Mouse (Mus musculus) heart, embryonic 10.5 days (tissue): Measurements from ENCODE around the gene Dmgdh. TPM values are rescaled to one million over a fixed set of nuclear protein-coding genes. Genes with fewer than 3 reads are reported as not detected.
A peak's percentile ranks its signal among the peaks of the same experiment; 100 is the strongest.

ENCODE experiments used
- DNase-seq: peaks from one replicate; pipeline ENCODE4 v3.0.0-alpha.2; 2017; ENCODE audit warnings: low spot score
- H3K27ac ChIP-seq: fragments of 300-500 bp; sonication (generic); 2 replicates; pipeline ENCODE4 v1.5.1; 2016; ENCODE audit warnings: mild to moderate bottlenecking
- H3K27me3 ChIP-seq: fragments of 300-500 bp; sonication (generic); 2 replicates; pipeline ENCODE4 v1.6.1; 2016; ENCODE audit warnings: mild to moderate bottlenecking; ENCODE audit not compliant: poor library complexity, insufficient read depth, severe bottlenecking
- H3K36me3 ChIP-seq: fragments of 300-500 bp; sonication (generic); 2 replicates; pipeline ENCODE4 v1.6.1; 2016; ENCODE audit warnings: mild to moderate bottlenecking, moderate library complexity
- H3K4me1 ChIP-seq: fragments of 300-500 bp; sonication (generic); 2 replicates; pipeline ENCODE4 v1.6.1; 2016; ENCODE audit warnings: mild to moderate bottlenecking
- H3K4me3 ChIP-seq: fragments of 300-500 bp; sonication (generic); 2 replicates; pipeline ENCODE4 v1.5.1; 2016; ENCODE audit warnings: mild to moderate bottlenecking, moderate library complexity
- H3K9me3 ChIP-seq: fragments of 300-500 bp; sonication (generic); 2 replicates; pipeline ENCODE4 v1.6.1; 2016; ENCODE audit warnings: mild to moderate bottlenecking, moderate library complexity
- WGBS: fragments of 180-500 bp; shearing (Covaris S2); methylation state at CpG from one replicate; pipeline ENCODE4 v1.1.7; 2016; 5-methylcytosine and 5-hydroxymethylcytosine counted together
- polyA plus RNA-seq: library from polyadenylated mRNA; unstranded; fragments of >200 nt; fragmentation: Nextera tagmentation; extraction: Ambion mirVana; gene quantifications from 2 replicates; pipeline ENCODE4 v1.2.1, GENCODE M21; 2016

Gene Dmgdh
- polyA plus RNA-seq, 1 experiment from 2014 or later, result 1.1 TPM

DNA sequence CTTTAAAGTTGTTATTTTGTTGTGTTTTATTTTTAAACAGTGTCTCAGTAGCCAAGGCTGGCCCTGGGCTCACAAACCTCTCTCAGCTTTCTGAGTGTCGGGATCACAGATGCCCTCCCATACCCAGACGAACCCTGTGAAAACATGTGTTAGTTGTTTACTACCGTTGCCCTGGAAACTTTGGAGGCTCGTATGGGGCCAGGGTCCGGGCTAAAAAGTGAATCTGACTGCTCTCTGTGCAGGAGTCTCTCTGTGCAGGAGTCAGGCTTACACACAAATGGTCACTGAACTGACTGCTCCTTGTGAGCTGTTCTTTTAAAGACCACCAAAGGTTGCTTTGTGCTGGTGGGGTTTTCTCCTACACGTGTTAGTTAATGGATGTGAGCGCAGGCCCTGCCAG is 42.9 kb downstream of the Dmgdh start:
- H3K9me3 ChIP-seq, result no peaks in the 10 kb centered on the region
- WGBS, result 55% methylated on average over 7 of the region's 7 CpGs
- no peak for DNase-seq
- no peaks in the 10 kb centered on the region for H3K27me3 ChIP-seq
- no peaks in the 10 kb centered on the region for H3K4me1 ChIP-seq
- H3K4me3 ChIP-seq, result no peak overlapping the region
- no peaks in the 10 kb centered on the region for H3K36me3 ChIP-seq
- no peak overlapping the region for H3K27ac ChIP-seq

DNA sequence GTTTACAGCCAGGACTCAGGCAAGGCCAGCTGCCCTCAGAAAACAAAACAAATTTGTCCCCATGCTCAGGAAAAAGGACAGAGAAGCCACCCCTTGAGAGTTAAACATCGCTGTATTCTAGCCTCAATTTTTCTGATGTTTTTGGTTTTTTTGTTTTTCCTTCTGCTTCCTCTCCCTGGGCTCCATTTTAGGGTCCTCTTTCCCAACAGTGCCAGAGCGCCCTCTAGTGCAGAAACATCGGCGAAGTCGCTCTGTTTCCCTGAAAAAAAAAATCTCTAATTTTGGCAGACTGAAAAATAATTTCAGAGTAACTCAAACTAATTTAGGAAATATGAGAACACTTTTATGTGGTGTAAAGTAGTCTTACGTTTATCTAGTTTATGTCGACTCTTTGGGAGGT is 44.7 kb downstream of the Dmgdh start:
- Histone ChIP-seq H3K36me3 (no peaks in the 10 kb centered on the region), H3K27ac (no peak overlapping the region), H3K4me1 (no peaks in the 10 kb centered on the region), H3K4me3 (no peak overlapping the region), H3K9me3 (no peaks in the 10 kb centered on the region), H3K27me3 (no peaks in the 10 kb centered on the region)
- 2% methylated on average over 7 of the region's 7 CpGs for WGBS
- DNase-seq, result peak; percentile 64

DNA sequence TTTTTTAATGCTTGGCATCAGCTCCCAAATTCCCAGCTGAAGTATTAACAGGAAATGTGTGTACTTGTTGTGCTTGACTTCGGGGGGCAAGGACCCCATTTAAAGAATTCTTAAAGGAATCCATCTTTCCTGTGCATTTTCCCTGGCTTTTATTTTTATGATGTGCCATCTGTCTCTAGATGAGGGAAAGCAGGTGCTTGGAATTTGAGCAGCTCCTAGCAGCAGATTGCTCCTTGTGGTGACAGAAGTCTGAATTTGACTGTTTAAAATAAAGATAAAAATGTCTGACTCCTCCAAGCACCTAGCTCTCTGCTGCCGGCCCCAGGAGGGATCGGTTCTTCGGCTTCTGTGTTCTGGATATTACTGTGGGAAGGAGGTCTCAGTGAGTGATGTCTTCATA is 47.7 kb downstream of the Dmgdh start:
- no peaks in the 10 kb centered on the region for H3K9me3 ChIP-seq
- no peak for DNase-seq
- no peaks in the 10 kb centered on the region for H3K4me1 ChIP-seq
- H3K36me3 ChIP-seq, result no peaks in the 10 kb centered on the region
- no peaks in the 10 kb centered on the region for H3K27me3 ChIP-seq
- no peak overlapping the region for H3K27ac ChIP-seq
- 70% methylated on average over 4 of the region's 4 CpGs for WGBS
- H3K4me3 ChIP-seq, result no peak overlapping the region

DNA sequence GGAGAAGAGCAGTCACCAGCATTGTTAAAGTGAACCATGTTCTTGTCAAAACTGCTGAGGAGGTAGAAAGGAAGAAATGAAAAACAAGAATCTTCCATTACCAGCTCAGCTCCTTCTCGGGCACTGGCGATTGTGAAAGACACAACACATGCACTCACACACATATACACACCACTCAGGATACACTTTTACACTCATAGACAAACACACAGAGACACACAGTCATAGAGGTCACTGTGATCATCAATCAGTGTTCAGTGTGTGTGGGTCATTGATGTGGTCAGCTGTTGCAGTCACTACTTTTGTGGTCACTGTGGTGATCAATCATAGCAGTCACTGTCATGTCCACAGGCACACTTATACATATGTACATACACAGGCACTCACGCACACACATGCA is 49.2 kb downstream of the Dmgdh start:
- no peaks in the 10 kb centered on the region for H3K4me1 ChIP-seq
- H3K27ac ChIP-seq, result no peak overlapping the region
- H3K36me3 ChIP-seq, result no peaks in the 10 kb centered on the region
- no peak overlapping the region for H3K4me3 ChIP-seq
- 87% methylated on average over 3 of the region's 3 CpGs for WGBS
- H3K9me3 ChIP-seq, result no peaks in the 10 kb centered on the region
- no peak for DNase-seq
- no peaks in the 10 kb centered on the region for H3K27me3 ChIP-seq

DNA sequence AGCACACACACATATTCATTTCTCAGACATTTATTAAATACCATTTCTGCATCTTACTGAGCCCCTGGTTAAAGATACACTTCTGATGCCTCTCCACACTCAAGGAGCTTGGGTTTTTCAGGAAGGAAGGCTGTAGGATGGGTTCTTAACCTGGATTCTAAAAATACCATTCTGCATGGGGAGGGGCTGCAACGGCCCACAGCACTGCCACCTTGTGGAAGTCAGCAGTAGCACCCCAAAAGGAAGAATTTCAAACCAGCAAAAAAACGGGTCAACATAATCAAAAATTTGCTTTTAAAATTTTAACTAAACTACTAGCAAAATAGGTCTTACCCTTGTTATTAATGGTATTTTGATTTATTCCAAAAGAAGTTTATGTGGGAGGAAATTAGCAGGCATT is 50.0 kb downstream of the Dmgdh start:
- Histone ChIP-seq H3K4me3 (no peak overlapping the region), H3K9me3 (no peaks in the 10 kb centered on the region), H3K4me1 (no peaks in the 10 kb centered on the region), H3K27me3 (no peaks in the 10 kb centered on the region), H3K27ac (no peak overlapping the region), H3K36me3 (no peaks in the 10 kb centered on the region)
- no peak for DNase-seq
- WGBS, result 33% methylated on average over 2 of the region's 2 CpGs

DNA sequence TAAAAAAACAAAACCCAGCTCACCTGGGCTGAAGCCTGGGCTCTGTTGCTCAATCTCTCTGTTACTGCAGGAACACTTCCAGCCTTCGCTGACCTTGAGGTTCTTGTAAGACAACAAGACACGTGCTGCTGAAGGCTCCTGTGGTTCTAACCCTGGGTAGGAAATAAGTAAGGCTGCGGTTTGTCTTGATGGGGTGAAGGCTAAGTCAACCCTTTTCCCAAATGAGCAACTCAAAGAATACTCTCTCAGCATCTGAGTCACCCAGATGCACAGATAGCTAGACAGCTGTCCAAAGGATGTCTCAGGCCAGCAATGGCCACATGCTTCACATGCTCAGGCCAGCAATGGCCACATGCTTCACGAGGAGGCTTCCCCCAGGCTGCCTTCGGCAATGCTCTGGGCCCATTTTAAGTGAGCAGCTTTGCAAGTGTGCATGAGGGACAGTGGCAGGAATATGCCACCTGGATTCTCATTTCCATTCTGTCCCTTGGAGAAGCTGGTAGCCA is 61.0 kb downstream of the Dmgdh start:
- 82% methylated on average over 5 of the region's 5 CpGs for WGBS
- H3K9me3 ChIP-seq, result no peaks in the 10 kb centered on the region
- no peak overlapping the region for H3K27ac ChIP-seq
- no peaks in the 10 kb centered on the region for H3K4me1 ChIP-seq
- no peak overlapping the region for H3K4me3 ChIP-seq
- H3K36me3 ChIP-seq, result no peaks in the 10 kb centered on the region
- no peaks in the 10 kb centered on the region for H3K27me3 ChIP-seq
- DNase-seq, result no peak

DNA sequence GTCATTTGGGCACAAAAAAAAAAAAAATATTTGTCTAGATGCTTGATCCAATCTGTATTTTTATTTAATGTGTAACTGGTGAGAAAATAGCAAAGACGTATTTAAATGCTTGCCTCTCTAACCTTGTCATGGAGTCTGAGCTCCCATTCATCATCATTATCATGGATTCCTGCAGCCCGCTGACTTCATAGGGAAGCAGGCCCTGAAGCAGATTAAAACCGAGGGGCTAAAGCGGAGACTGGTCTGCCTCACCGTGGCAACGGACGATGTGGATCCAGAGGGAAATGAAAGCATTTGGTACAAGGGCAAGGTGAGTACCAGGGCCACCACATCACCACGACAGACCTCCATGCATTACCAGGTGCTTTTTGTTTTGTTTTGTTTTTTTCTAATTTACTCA is 69.9 kb downstream of the Dmgdh start:
- Histone ChIP-seq H3K36me3 (no peaks in the 10 kb centered on the region), H3K9me3 (no peaks in the 10 kb centered on the region), H3K27ac (no peak overlapping the region), H3K4me1 (peaks cover 8% of the 10 kb centered on the region; the same call in 1 of the 2 replicates), H3K4me3 (no peak overlapping the region), H3K27me3 (no peaks in the 10 kb centered on the region)
- 51% methylated on average over 8 of the region's 8 CpGs for WGBS
- DNase-seq, result no peak

DNA sequence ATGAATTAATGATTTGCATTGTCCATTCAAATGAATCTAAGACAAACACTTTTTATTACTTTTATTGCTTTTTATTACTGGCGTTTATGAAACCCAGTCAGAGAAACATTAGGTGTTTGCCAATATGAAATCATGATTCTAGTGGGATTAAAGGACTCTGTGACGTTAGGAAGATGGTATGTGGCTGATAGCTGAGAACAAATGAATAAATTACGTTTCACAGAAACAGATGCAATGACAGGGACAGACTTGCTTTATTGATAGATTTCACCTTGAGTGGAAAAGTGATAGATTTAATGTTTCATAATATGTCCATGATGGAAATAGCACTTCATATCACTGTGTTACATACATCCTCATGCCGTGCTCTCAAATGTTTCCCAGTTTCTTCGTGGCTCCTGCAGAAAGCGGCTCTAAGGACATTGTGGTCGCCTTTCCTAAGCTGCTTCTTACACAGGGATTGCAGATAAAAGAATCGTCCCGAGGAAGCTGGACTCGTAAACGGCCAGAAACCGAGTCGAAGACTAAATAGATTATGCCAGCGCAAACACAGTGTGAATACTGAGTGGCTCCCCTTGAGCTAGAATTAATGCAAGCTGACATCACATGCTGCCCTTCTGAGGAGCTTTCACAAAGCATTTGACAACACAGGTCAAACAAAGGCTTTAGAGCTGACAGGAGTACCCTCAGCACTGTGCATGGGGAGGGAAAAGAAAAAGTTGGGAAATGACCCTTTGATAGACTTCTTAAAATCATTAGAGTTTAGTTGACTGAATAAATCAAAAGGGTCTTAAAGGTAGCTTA is 78.6 kb downstream of the Dmgdh start:
- Histone ChIP-seq H3K36me3 (no peaks in the 10 kb centered on the region), H3K4me1 (peaks cover 14% of the 10 kb centered on the region), H3K9me3 (no peaks in the 10 kb centered on the region), H3K27me3 (no peaks in the 10 kb centered on the region), H3K4me3 (no peak overlapping the region), H3K27ac (no peak overlapping the region)
- DNase-seq, result no peak
- WGBS, result 77% methylated on average over 14 of the region's 14 CpGs

DNA sequence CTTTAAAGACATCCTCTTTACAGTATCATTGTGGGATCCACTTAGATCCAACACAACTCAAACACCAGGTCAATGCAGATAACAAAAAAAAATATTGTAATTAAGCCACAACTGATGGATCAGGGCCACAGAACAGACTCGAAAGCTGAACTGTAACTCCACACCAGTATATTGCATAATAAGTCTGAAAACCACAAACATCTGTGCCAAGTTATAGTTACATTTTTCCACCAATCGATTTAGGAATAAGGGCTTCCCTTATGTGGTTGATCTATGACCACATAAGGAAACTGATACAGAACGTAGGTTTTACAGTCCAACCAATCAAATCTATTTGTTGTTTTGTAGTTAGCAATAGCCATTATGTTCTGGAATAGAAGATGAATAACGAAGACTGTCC is 80.9 kb downstream of the Dmgdh start:
- Histone ChIP-seq H3K4me1 (peaks cover 13% of the 10 kb centered on the region), H3K9me3 (no peaks in the 10 kb centered on the region), H3K27ac (no peak overlapping the region), H3K4me3 (no peak overlapping the region), H3K36me3 (no peaks in the 10 kb centered on the region), H3K27me3 (no peaks in the 10 kb centered on the region)
- no peak for DNase-seq
- 88% methylated on average over 4 of the region's 4 CpGs for WGBS

DNA sequence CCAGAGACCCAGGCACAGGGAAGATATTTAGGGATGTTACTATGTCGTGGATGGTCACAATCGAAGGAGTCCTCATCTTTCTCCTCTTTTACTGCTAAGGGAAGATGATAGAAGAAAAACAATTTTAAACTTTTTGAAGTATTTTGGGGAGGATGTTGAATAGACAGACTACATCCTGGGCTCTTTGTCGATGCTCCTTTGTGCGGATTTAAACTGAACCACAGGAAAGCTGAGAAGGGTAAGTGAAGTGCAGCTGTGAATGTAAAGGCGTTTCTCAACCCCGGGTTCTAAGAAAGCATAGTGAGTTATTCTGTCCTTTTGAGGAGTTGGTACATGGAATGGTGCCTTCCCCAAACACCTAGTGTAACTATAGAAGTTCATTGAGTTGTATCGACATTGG is 82.4 kb downstream of the Dmgdh start:
- no peaks in the 10 kb centered on the region for H3K9me3 ChIP-seq
- no peaks in the 10 kb centered on the region for H3K27me3 ChIP-seq
- H3K36me3 ChIP-seq, result no peaks in the 10 kb centered on the region
- no peak for DNase-seq
- WGBS, result 86% methylated on average over 7 of the region's 7 CpGs
- no peak overlapping the region for H3K27ac ChIP-seq
- peaks cover 13% of the 10 kb centered on the region for H3K4me1 ChIP-seq
- no peak overlapping the region for H3K4me3 ChIP-seq

DNA sequence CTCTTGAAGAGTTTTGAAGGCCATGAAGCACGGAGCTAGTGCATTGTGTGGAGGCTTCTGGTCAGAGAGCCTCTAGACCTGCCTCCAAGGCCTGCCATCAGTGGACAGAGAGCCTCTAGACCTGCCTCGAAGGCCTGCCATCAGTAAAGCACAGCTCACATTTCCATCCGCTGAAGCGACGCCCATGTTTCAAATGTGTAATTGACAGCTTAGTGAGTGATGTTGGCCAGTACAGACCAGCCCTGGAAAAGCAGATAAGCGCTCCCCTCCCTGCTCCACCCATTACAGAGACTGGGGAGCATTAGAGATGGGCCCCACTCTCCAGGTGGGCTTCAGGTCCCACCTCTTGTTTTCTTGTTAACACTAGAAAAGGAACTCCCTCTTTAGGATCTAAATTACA is 83.3 kb downstream of the Dmgdh start:
- Histone ChIP-seq H3K27ac (no peak overlapping the region), H3K4me3 (no peak overlapping the region), H3K36me3 (no peaks in the 10 kb centered on the region), H3K4me1 (peaks cover 13% of the 10 kb centered on the region), H3K27me3 (no peaks in the 10 kb centered on the region), H3K9me3 (no peaks in the 10 kb centered on the region)
- 46% methylated on average over 6 of the region's 6 CpGs for WGBS
- DNase-seq, result no peak

DNA sequence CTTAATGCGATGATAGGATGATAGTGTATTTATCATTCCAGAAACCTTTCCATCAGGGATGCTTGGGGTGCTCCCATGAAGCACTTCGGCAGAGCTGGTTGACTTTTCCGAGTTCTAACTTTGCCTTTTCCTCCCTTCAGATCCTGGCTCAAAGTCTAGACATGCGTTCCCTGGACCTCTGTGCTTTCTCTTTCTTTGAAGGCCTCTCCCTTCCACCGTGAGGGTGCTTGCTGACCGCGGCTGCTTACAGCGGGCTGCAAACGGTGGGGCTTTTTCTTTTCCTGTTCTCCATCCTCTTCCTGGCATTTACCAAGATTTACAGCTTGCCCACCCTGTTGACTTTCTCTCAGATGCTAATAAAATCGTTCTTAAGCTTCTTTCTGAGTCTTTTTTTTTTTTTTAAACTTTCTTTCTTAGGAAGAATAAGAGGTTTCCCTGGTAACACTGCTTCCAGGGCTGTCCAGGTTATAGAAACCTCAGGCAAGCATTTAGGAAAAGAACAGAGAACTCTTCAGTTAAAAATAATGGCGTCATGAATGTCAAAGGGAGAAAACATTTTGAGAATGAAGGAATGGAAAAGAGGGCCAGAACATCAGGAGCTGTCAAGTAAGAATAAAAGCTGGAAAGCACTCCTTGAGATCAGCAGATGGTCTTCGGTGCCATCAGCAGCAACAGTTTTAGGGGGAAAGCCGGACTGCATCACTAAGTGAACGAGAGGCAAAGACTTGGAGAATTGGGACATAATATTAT is 84.1 kb downstream of the Dmgdh start:
- no peak overlapping the region for H3K27ac ChIP-seq
- no peaks in the 10 kb centered on the region for H3K27me3 ChIP-seq
- 61% methylated on average over 14 of the region's 14 CpGs for WGBS
- no peaks in the 10 kb centered on the region for H3K36me3 ChIP-seq
- peaks cover 13% of the 10 kb centered on the region for H3K4me1 ChIP-seq
- H3K4me3 ChIP-seq, result no peak overlapping the region
- no peaks in the 10 kb centered on the region for H3K9me3 ChIP-seq
- no peak for DNase-seq

DNA sequence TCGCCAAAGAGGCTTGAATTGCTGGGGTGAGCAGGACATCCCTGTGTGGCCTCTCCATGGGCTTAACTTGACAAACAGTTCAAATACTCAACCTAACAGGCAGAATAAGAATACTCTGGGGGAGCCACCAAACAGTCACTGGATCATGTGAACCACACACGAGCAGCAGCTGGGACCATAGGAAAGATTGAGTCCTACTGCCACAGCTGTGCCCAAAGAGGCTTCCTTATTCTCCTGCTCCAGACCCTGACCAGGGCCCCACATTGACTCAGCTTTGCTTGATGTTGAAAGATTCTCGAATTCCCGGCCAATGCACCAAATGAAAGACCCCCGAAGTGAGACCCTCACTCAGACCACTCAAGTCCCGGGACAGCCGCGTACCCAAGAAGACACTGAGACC is 87.6 kb downstream of the Dmgdh start:
- no peaks in the 10 kb centered on the region for H3K9me3 ChIP-seq
- WGBS, result 95% methylated on average over 8 of the region's 8 CpGs
- H3K36me3 ChIP-seq, result no peaks in the 10 kb centered on the region
- DNase-seq, result no peak
- H3K4me1 ChIP-seq, result peaks cover 8% of the 10 kb centered on the region; the same call in 1 of the 2 replicates
- H3K4me3 ChIP-seq, result no peak overlapping the region
- H3K27me3 ChIP-seq, result no peaks in the 10 kb centered on the region
- H3K27ac ChIP-seq, result no peak overlapping the region
